Mouse (Mus musculus) monocyte, adult 2 months (primary cell): ENCODE data around the gene Gtdc1.

Source experiments
- DNase-seq, 2 experiments: peaks; one replicate each; pipeline ENCODE4 v3.0.0; 2022; ENCODE audit warnings: low spot score in 2 of 2, low read depth in 1 of 2

Gtdc1 gene

GRCm38 (mm10) chr2:44791134-44791533, 136.3 kb downstream of the Gtdc1 start:
- DNase-seq: no peak

GRCm38 (mm10) chr2:44782746-44783145, 144.7 kb downstream of the Gtdc1 start:
- DNase-seq: no peak

DNA sequence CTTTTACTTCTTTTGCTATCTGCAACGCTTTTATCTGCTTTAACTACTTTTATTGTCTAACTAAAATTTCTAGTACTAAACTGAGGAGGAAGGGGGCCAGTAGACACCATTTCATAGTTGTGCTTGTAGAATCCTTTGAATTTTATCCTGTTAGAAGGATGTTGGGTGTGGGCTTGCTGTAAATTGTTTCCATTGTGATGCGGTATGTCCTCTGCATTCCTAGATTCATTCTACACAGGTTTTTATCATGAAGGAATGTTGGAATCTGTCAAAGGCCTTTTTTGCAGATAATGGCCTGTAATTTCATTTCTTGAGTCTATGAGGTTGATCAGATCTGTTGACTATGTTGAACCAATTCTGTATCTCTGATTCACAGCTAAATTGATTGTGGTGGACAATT, 146.5 kb downstream of the Gtdc1 start:
- no peak for DNase-seq

DNA sequence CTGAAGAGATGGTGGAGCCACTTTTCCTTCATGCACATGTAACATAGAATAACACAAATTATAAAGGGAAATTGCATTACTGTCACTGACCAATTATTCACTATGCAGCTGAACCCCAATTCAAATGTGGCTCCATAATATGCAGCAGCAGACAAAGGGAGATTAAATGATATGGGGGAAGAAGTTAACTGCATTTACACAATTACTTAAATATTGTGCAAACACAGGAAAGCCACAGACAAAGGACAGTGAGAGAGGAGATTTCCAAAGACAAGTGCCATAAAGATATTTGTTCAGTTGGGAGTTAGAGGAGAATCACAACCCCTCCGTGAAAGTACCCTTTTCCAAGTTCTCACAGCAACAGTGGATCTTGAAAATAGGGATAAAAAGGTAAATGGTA, 163.6 kb downstream of the Gtdc1 start:
- DNase-seq: no peak

DNA sequence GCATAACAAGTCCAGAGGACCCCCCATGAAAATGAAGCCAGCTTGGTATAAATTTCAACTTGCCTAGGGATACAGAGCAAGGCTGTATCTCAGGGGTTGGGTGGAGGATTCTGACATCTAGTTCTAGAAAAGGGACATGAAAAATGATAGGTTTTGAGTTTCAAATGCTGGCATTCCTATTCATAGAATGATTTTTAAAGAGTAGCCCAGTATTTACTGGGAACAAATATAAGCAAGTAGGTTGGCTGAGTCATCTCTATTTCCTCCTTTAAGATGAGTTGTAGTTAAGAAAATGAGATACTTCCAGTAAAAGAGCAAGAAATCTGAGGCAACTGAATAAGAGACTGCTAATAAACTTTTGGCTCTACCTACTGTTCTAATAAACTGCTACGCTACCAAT, 190.8 kb downstream of the Gtdc1 start:
- DNase-seq: no peak

- no peak for DNase-seq
Measured at GRCm38 (mm10) chr2:44721461-44721860, 206.0 kb downstream of the Gtdc1 start.

DNA sequence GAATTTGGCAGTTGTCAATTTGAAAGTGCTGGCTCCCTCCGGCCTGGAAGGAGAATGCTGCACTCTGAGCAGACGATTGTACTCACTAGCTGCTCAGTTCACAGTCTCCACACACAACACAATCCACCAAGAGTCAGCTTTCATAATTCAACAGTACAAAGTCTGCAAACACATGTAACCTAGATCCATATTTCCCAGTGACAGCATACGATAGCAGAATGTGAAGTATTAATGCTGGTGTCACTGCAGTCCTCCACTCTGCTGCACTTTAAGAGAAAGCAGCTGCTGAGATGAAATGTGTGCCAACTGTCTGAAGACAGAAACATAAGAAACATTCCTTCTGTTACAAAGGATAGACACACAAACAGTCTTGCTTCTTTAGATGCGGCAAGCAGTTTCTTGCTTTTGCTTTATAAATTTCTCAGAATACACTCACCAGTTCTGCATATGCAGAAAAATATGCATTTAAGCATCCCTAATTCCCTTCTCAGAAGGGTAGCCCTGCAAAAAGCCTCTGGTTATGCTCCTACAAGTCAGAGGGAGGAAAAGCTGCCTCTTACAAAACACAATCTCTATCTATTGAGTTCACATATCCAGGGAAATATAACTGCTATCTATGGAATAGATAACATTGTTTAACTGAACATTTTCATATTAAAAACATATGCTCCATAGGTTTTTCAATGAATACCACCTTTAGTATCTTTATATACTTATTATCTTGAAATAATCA, 221.4 kb downstream of the Gtdc1 start:
- DNase-seq: no peak

- no peak for DNase-seq
Measured at GRCm38 (mm10) chr2:44700276-44700675, 227.2 kb downstream of the Gtdc1 start.

DNA sequence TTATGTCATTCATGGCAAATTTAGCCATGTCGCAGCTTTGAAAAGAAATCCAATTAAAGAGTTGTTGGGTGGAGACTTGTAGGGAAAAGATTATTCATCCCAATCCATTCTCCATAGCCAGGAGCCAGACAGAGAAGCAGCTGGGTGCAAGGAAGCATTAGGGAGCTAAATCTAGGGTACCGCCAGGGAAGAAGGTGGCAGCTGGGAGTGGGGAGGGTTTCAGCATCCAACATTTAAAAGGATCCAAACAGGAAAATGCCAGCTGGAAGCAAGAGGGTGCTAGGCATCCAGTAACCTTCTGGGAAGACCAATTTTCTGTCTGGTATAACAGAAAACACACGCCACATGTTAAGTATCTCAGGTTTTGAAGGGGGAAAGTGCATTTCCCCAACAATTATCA, 231.0 kb downstream of the Gtdc1 start:
- DNase-seq: no peak

- no peak for DNase-seq
Measured at GRCm38 (mm10) chr2:44693898-44694297, 233.6 kb downstream of the Gtdc1 start.

DNA sequence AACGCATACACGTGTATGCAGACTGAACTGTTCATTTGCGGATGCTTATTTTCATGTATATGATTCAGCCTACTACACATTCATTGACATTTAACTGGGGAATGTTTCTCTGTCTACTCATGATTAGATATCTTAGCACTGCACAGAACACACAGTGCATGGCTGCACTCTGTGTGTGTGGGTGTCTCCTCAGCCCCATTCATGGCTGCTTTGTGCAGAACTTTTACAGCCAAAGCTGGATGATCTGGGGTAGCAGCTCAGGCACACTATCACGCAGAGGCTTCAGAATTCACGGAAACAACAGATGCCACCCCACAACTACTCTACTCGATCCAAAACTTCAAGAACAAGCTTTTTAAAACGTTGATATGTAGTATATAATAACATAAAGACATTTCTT, 263.4 kb downstream of the Gtdc1 start:
- DNase-seq: no peak

DNA sequence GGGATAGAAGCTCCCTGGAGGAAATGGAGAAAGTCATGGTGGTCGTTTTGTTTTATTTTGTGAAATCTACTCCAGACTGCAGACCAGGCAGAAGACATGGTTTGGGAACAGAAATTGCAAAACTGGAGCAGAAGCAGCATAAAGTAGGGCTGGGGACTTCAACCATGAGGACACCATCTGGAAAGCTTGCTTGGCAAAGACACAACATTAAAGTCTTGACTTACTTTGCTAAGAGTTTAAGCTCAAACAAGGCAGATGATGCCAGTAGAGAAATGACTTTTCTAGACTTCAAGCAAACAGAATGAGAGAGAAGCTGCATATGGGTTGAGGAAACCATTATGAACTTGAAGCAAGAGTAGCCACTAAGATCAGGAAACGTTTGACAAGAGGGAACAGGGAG, 267.6 kb downstream of the Gtdc1 start:
- DNase-seq: no peak

DNA sequence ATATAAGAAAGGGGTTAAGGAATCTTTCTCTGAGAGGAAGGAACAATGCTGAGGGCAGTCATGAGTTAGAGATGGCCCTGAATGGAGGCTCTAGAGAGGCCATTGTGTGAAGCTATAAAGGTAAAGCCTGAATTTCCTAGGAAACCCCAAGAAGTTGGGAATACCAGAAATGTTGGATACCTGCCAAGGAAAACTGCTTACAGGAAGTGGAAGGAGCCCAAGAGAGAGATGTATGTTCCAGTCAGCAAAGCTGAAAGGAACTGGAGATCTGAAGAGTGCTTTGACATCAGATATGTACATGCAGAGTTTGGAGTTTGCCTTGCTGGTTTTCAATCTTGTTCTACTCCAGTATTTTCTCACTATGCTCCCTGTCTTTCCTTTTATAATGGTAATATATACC, 268.4 kb downstream of the Gtdc1 start:
- DNase-seq: no peak

GRCm38 (mm10) chr2:44648537-44648936, 278.9 kb downstream of the Gtdc1 start:
- DNase-seq: no peak

- no peak for DNase-seq
Measured at GRCm38 (mm10) chr2:44646398-44646797, 281.1 kb downstream of the Gtdc1 start.

DNA sequence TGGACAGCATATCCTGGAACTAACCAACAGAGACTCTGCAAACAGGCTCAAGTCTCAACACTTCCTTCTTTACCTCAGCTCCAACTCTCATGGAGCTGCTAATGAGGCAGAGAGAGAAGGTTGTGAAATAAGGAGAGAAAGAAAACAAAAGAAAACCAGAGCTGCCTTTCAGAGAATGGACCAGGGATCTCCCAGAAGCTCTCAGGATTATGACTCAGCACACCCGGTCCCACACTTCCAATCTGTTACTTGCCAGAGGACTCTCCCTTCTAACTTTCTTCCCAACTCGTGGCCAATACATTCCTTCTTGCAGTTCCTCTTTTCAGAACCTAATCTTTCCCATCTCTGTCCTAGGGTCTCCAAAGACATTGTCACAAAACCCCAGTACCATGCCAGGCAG, 288.1 kb downstream of the Gtdc1 start:
- DNase-seq: no peak

GRCm38 (mm10) chr2:44638157-44638556, 289.3 kb downstream of the Gtdc1 start:
- no peak for DNase-seq

DNA sequence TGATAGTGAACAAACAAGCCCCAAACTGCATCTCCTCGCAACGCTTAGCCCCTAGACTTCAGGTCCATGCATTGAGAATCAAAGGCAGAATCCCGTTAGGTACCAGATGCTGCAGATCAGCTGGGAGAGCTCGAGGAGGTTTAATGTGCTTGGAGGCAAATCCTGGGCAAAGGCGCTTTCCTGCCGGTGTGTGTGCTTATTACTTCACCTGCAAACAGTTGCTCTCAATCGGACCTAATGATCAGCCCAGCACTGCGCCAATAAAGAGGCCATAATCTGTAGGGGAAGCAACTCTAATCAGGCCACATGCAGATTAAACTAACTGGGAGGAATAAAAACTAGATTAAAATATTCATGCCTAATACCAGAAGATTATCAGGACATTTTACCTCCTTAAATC, 293.5 kb downstream of the Gtdc1 start:
- no peak for DNase-seq

GRCm38 (mm10) chr2:44633064-44633463, 294.4 kb downstream of the Gtdc1 start:
- DNase-seq: no peak

DNA sequence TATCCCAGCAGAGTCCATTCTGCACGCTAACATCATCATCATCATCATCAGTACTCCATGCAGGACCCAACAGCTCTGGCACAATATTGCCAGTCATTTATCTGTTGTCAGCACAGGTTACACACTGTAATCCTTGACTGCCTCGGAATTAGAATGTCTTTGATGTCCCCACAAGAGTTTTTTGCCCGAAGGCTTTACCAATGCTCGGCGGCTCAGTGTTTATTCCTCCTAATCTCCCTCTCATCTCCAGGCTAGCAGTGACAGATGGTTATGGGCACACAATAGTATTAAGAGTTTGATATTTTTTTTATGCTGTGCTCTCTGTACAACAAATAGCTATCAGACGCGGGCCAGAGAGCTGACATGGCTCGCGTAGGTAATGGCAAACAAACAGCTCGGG, 294.9 kb downstream of the Gtdc1 start:
- no peak for DNase-seq

- DNase-seq: no peak
Measured at GRCm38 (mm10) chr2:44631064-44631463, 296.4 kb downstream of the Gtdc1 start.

DNA sequence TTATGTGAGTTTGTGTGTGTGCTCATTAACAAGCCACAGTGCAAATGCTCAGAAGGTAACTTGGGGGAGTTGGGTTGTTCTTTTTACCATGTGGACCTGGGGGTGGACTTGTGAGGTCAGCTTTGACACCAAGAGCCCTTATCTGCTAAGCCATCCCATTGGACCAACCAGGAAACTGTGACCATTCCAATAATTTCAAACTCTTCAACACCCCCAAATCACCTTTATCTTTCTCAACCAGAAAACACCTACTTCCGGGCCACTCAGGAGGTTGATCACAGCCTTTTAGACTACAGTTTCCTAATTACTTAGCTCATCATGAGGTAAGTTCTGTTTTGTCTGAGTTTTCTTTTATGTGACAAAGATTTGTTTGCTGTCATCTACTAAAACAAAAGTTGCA, 298.7 kb downstream of the Gtdc1 start:
- no peak for DNase-seq

DNA sequence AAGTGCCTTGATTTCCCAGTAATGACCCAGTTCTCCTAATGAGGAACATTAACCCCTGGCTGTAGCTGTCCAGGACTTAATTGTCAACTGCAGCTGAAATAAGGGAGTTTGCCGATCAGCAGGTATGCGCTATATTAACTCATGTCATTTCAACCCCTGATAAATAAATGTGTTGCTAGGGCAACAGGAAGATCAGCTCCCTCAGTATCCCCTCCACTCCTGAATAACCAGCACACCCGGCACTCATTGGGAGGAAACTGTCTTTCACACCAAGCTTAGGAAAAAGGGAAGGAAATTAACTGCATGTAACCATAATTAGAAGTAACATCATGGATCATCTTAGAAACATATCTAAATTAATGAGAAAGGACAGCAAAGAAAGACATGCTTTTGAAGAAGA, 302.3 kb downstream of the Gtdc1 start:
- DNase-seq: no peak

- DNase-seq: no peak
Measured at GRCm38 (mm10) chr2:44622471-44622870, 305.0 kb downstream of the Gtdc1 start.
